Mouse (Mus musculus) MEL (cell line): ENCODE data around the gene Gli3. TPM values are rescaled to one million over a fixed set of nuclear protein-coding genes. Genes with fewer than 3 reads are reported as not detected.

Experiments
- DNase-seq: peaks from one replicate; pipeline ENCODE4 v3.0.0; 2011; ENCODE audit warnings: low read depth, low spot score
- H3K27ac ChIP-seq: 2 replicates; pipeline ENCODE4 v1.5.1; 2012; ENCODE audit warnings: low read depth, mild to moderate bottlenecking, control low read depth, low read length, moderate library complexity; ENCODE audit not compliant: control insufficient read depth
- H3K27me3 ChIP-seq, 2 experiments: fragments of 150-350 bp in 1 of 2; sonication (generic) in 1 of 2; 2 replicates each; pipeline ENCODE4 v1.6.1; 2012; ENCODE audit warnings: low read length in 2 of 2, mild to moderate bottlenecking in 2 of 2, improper control_type of control experiment in 1 of 2, moderate library complexity in 1 of 2; ENCODE audit not compliant: insufficient read depth in 2 of 2, control insufficient read depth in 1 of 2
- H3K36me3 ChIP-seq, 2 experiments: 2 replicates each; pipeline ENCODE4 v1.6.1; 2012 to 2014; ENCODE audit warnings: low read length in 2 of 2, improper control_type of control experiment in 1 of 2, inconsistent platforms in 1 of 2, mild to moderate bottlenecking in 1 of 2; ENCODE audit not compliant: insufficient read depth in 2 of 2, control insufficient read depth in 1 of 2
- H3K4me1 ChIP-seq, 2 experiments: fragments of 150-350 bp in 1 of 2; sonication (generic) in 1 of 2; 2 replicates each; pipeline ENCODE4 v1.6.1; 2012; ENCODE audit warnings: low read length in 2 of 2, improper control_type of control experiment in 1 of 2, mild to moderate bottlenecking in 1 of 2; ENCODE audit not compliant: insufficient read depth in 2 of 2, control insufficient read depth in 1 of 2
- H3K4me3 ChIP-seq, 2 experiments: fragments of 150-350 bp in 1 of 2; sonication (generic) in 1 of 2; 2 replicates each; pipeline ENCODE4 v1.5.1; 2012; ENCODE audit warnings: low read depth in 2 of 2, low read length in 2 of 2, mild to moderate bottlenecking in 2 of 2, moderate library complexity in 2 of 2, control low read depth in 1 of 2, improper control_type of control experiment in 1 of 2; ENCODE audit not compliant: control insufficient read depth in 1 of 2, insufficient read depth in 1 of 2
- H3K79me2 ChIP-seq: 2 replicates; pipeline ENCODE4 v1.6.1; 2012; ENCODE audit warnings: mild to moderate bottlenecking, low read length, moderate library complexity; ENCODE audit not compliant: control insufficient read depth, poor library complexity, insufficient read depth
- H3K9ac ChIP-seq: 2 replicates; pipeline ENCODE4 v1.6.1; 2012; ENCODE audit warnings: low read depth, mild to moderate bottlenecking, control low read depth, low read length, moderate library complexity; ENCODE audit not compliant: control insufficient read depth, poor library complexity, severe bottlenecking
- H3K9me3 ChIP-seq: fragments of 150-350 bp; sonication (generic); replicated peaks from 2 replicates; pipeline ENCODE4 v1.6.1; 2012; ENCODE audit warnings: mild to moderate bottlenecking, low read length, improper control_type of control experiment, moderate library complexity; ENCODE audit not compliant: insufficient read depth
- CHD1 ChIP-seq: IDR thresholded peaks from 2 replicates; pipeline ENCODE4 v1.6.1; 2012; ENCODE audit warnings: low read depth, mild to moderate bottlenecking, inconsistent platforms, low read length, improper control_type of control experiment
- CHD2 ChIP-seq: IDR thresholded peaks from 2 replicates; pipeline ENCODE4 v1.6.1; 2011; ENCODE audit warnings: low read length, improper control_type of control experiment
- EP300 ChIP-seq, 2 experiments: IDR thresholded peaks; 2 replicates each; pipeline ENCODE4 v1.6.1; 2011; ENCODE audit warnings: improper control_type of control experiment in 2 of 2, low read length in 2 of 2, low read depth in 1 of 2, mild to moderate bottlenecking in 1 of 2
- ETS1 ChIP-seq: IDR thresholded peaks from 2 replicates; pipeline ENCODE4 v1.6.1; 2012; ENCODE audit warnings: low read depth, mild to moderate bottlenecking, inconsistent platforms, low read length, improper control_type of control experiment, moderate library complexity
- HCFC1 ChIP-seq: IDR thresholded peaks from 2 replicates; pipeline ENCODE4 v1.6.1; 2012; ENCODE audit warnings: low read depth, mild to moderate bottlenecking, inconsistent platforms, low read length, improper control_type of control experiment, moderate library complexity
- MAFK ChIP-seq: IDR thresholded peaks from 2 replicates; pipeline ENCODE4 v1.6.1; 2011; ENCODE audit warnings: low read depth, mild to moderate bottlenecking, low read length, improper control_type of control experiment, borderline replicate concordance
- MAX ChIP-seq: IDR thresholded peaks from 2 replicates; pipeline ENCODE4 v1.6.1; 2011; ENCODE audit warnings: low read length, improper control_type of control experiment
- MAZ ChIP-seq: IDR thresholded peaks from 2 replicates; pipeline ENCODE4 v1.6.1; 2012; ENCODE audit warnings: low read depth, mild to moderate bottlenecking, inconsistent platforms, low read length, improper control_type of control experiment
- MEF2A ChIP-seq: IDR thresholded peaks from 2 replicates; pipeline ENCODE4 v1.6.1; 2014; ENCODE audit warnings: low read depth, mild to moderate bottlenecking, inconsistent platforms, low read length, improper control_type of control experiment; ENCODE audit not compliant: poor library complexity, insufficient replicate concordance, severe bottlenecking; ENCODE audit errors: extremely low read depth
- MXI1 ChIP-seq: IDR thresholded peaks from 2 replicates; pipeline ENCODE4 v1.6.1; 2011; ENCODE audit warnings: mild to moderate bottlenecking, low read depth, low read length, improper control_type of control experiment
- MYB ChIP-seq: IDR thresholded peaks from 2 replicates; pipeline ENCODE4 v1.6.1; 2011; ENCODE audit warnings: mild to moderate bottlenecking, low read depth, low read length, improper control_type of control experiment
- POLR2A ChIP-seq, 2 experiments: IDR thresholded peaks; 2 replicates each; pipeline ENCODE4 v1.6.1; 2011 to 2012; ENCODE audit warnings: low read length in 2 of 2, mild to moderate bottlenecking in 2 of 2, control low read depth in 1 of 2, improper control_type of control experiment in 1 of 2, low read depth in 1 of 2, moderate library complexity in 1 of 2; ENCODE audit not compliant: control insufficient read depth in 1 of 2, insufficient read depth in 1 of 2, poor library complexity in 1 of 2
- POLR2AphosphoS5 ChIP-seq: IDR thresholded peaks from 2 replicates; pipeline ENCODE4 v1.6.1; 2012; ENCODE audit warnings: low read depth, borderline replicate concordance, mild to moderate bottlenecking, inconsistent platforms, low read length, moderate library complexity, mixed read lengths
- TCF12 ChIP-seq: IDR thresholded peaks from 2 replicates; pipeline ENCODE4 v1.6.1; 2014; ENCODE audit warnings: low read depth, mild to moderate bottlenecking, inconsistent platforms, low read length, improper control_type of control experiment, moderate library complexity
- UBTF ChIP-seq: IDR thresholded peaks from 2 replicates; pipeline ENCODE4 v1.6.1; 2012; ENCODE audit warnings: low read depth, mild to moderate bottlenecking, inconsistent platforms, low read length, improper control_type of control experiment, moderate library complexity, borderline replicate concordance; ENCODE audit not compliant: insufficient read depth
- ZC3H11A ChIP-seq: IDR thresholded peaks from 2 replicates; pipeline ENCODE4 v1.6.1; 2012; ENCODE audit warnings: low read depth, mild to moderate bottlenecking, inconsistent platforms, low read length, improper control_type of control experiment
- ZKSCAN1 ChIP-seq: IDR thresholded peaks from 2 replicates; pipeline ENCODE4 v1.6.1; 2012; ENCODE audit warnings: low read depth, mild to moderate bottlenecking, inconsistent platforms, low read length, improper control_type of control experiment, moderate library complexity
- ZNF384 ChIP-seq: IDR thresholded peaks from 2 replicates; pipeline ENCODE4 v1.6.1; 2012; ENCODE audit warnings: low read depth, mild to moderate bottlenecking, inconsistent platforms, low read length, improper control_type of control experiment
- polyA plus RNA-seq, 2 experiments: library from polyadenylated mRNA; stranded (reverse) in 1 of 2; unstranded in 1 of 2; fragments of >175 nt in 1 of 2; fragments of >200 nt in 1 of 2; gene quantifications; 2 replicates each; pipeline versions ENCODE4 v1.2.1 to v1.2.4; 2012; ENCODE audit warnings: low replicate concordance in 2 of 2, low read depth in 1 of 2; ENCODE audit not compliant: insufficient read length in 2 of 2, insufficient read depth in 1 of 2, missing spikeins in 1 of 2
- total RNA-seq: library from RNA; depleted of rRNA; stranded (reverse); fragments of 300-350 nt; gene quantifications from 2 replicates; pipeline ENCODE4 v1.2.3, GENCODE M21; 2012

The Gli3 gene
- total and polyA plus RNA-seq, 3 experiments, result not detected

GRCm38 (mm10) chr13:15580458-15580857 is 117.4 kb downstream of the Gli3 start:
- no peak overlapping the region for H3K9ac ChIP-seq

GRCm38 (mm10) chr13:15585941-15586340 is 122.9 kb downstream of the Gli3 start:
- Histone ChIP-seq H3K36me3 (no peaks in the 10 kb centered on the region), H3K79me2 (no peaks in the 10 kb centered on the region), H3K9ac (no peak overlapping the region), H3K9me3 (no peaks in the 10 kb centered on the region), H3K27ac (no peak overlapping the region), H3K27me3 (no peaks in the 10 kb centered on the region), H3K4me1 (no peaks in the 10 kb centered on the region), H3K4me3 (no peak overlapping the region)
- TF ChIP-seq TCF12, result no peak
- DNase-seq, result no peak

More at GRCm38 (mm10) chr13:15580458-15580857, 117.4 kb downstream of the Gli3 start:
- DNase-seq, result no peak
- TF ChIP-seq MEF2A, result no peak
- TF ChIP-seq UBTF, result no peak
- TF ChIP-seq EP300 (IDR thresholded peaks at IDR 0.05; ENCODE audit: low read depth in 1 of 2, low read length in 2 of 2), result no peak
- TF ChIP-seq MXI1, result no peak
- no peak for TF ChIP-seq MAZ
- TF ChIP-seq POLR2AphosphoS5, result no peak
- TF ChIP-seq MAFK, result no peak
- Histone ChIP-seq H3K36me3 (no peaks in the 10 kb centered on the region), H3K79me2 (no peaks in the 10 kb centered on the region), H3K27me3 (no peaks in the 10 kb centered on the region), H3K9me3 (no peaks in the 10 kb centered on the region), H3K4me1 (no peaks in the 10 kb centered on the region), H3K4me3 (no peak overlapping the region), H3K27ac (no peak overlapping the region)

- Histone ChIP-seq H3K36me3 (no peaks in the 10 kb centered on the region), H3K79me2 (no peaks in the 10 kb centered on the region), H3K27ac (no peak overlapping the region), H3K4me1 (no peaks in the 10 kb centered on the region), H3K9me3 (no peaks in the 10 kb centered on the region), H3K9ac (no peak overlapping the region), H3K27me3 (no peaks in the 10 kb centered on the region), H3K4me3 (no peak overlapping the region)
- TF ChIP-seq ZKSCAN1, result no peak
- TF ChIP-seq CHD1, result no peak
- no peak for TF ChIP-seq POLR2A (IDR thresholded peaks at IDR 0.05; ENCODE audit: control insufficient read depth in 1 of 2, insufficient read depth in 1 of 2, low read depth in 1 of 2, low read length in 2 of 2, poor library complexity in 1 of 2)
- TF ChIP-seq HCFC1, result no peak
- TF ChIP-seq POLR2AphosphoS5, result no peak
- no peak for TF ChIP-seq CHD2
- TF ChIP-seq ZC3H11A, result no peak
- no peak for TF ChIP-seq UBTF
- TF ChIP-seq MAX, result no peak
- no peak for TF ChIP-seq MAFK
- TF ChIP-seq MYB, result no peak
- no peak for TF ChIP-seq ZNF384
- no peak for TF ChIP-seq ETS1
- no peak for DNase-seq
Measured at GRCm38 (mm10) chr13:15588278-15589272, 125.5 kb downstream of the Gli3 start.
